Mouse (Mus musculus) heart, adult 2 months (tissue): ENCODE results near the gene Gm10392. TPM values are rescaled to one million over a fixed set of nuclear protein-coding genes. Genes with fewer than 3 reads are reported as not detected.
"Not testable (repeated sequence)": the region's sequence is repeated elsewhere in the genome, so short reads cannot be mapped to it uniquely, and the experiment has no call there.

Experiments
- DNase-seq, 2 experiments: peaks; one replicate each; pipeline ENCODE4 v3.0.0; 2021
- H3K27ac ChIP-seq: fragments of 200-600 bp; 2 replicates; pipeline ENCODE4 v1.8.1; 2022
- H3K27me3 ChIP-seq: fragments of 200-500 bp; 2 replicates; pipeline ENCODE4 v1.6.1; 2012; ENCODE audit warnings: mild to moderate bottlenecking, low read length, inconsistent platforms, mixed read lengths; ENCODE audit not compliant: control insufficient read depth, insufficient read depth
- H3K36me3 ChIP-seq: fragments of 200-500 bp; 2 replicates; pipeline ENCODE4 v1.6.1; 2012; ENCODE audit warnings: low read length, inconsistent platforms; ENCODE audit not compliant: control insufficient read depth, insufficient read depth
- H3K4me1 ChIP-seq: fragments of 200-500 bp; 2 replicates; pipeline ENCODE4 v1.6.1; 2011; ENCODE audit warnings: low read length; ENCODE audit not compliant: control insufficient read depth, insufficient read depth
- H3K4me3 ChIP-seq: fragments of 200-600 bp; 2 replicates; pipeline ENCODE4 v1.8.1; 2022
- H3K79me2 ChIP-seq: fragments of 200-500 bp; replicated peaks from 2 replicates; pipeline ENCODE4 v1.6.1; 2012; ENCODE audit warnings: mild to moderate bottlenecking, inconsistent platforms, low read length, moderate library complexity, mixed read lengths; ENCODE audit not compliant: control insufficient read depth, insufficient read depth
- H3K9ac ChIP-seq: fragments of 200-500 bp; 2 replicates; pipeline ENCODE4 v1.6.1; 2012; ENCODE audit warnings: low read depth, mild to moderate bottlenecking, control low read depth, inconsistent platforms, low read length, mixed read lengths
- CTCF ChIP-seq: fragments of 200-600 bp; IDR thresholded peaks from 2 replicates; pipeline ENCODE4 v1.8.1; 2022; ENCODE audit warnings: antibody characterized with exemption, mild to moderate bottlenecking, moderate library complexity
- EP300 ChIP-seq: fragments of 200-500 bp; IDR thresholded peaks from 2 replicates; pipeline ENCODE4 v1.6.1; 2011; ENCODE audit warnings: low read depth, low read length, control low read depth; ENCODE audit not compliant: insufficient read depth
- POLR2A ChIP-seq: fragments of 200-500 bp; IDR thresholded peaks from 2 replicates; pipeline ENCODE4 v1.6.1; 2011; ENCODE audit warnings: mild to moderate bottlenecking, low read depth, low read length, control low read depth; ENCODE audit not compliant: insufficient read depth
- WGBS: fragments of 180-500 bp; shearing (Covaris S2); methylation state at CpG from one replicate; pipeline ENCODE4 v1.1.7; 2018; 5-methylcytosine and 5-hydroxymethylcytosine counted together
- intact Hi-C: fragments of 180-260 bp; cut with DNase I; formaldehyde crosslinking; loops from one replicate; pipeline ENCODE4 v1.15.1; 2025
- long read RNA-seq: library from polyadenylated mRNA; stranded (forward); transcript quantifications from one replicate; pipeline ENCODE4 v2.0.0, GENCODE M21; 2021
- polyA plus RNA-seq: library from polyadenylated mRNA; depleted of rRNA; stranded (reverse); fragments of >200 nt; gene quantifications from 2 replicates; pipeline ENCODE4 v1.2.3, GENCODE M21; 2012; rRNA removed
- total RNA-seq, 2 experiments: library from RNA; stranded (reverse); gene quantifications; 2 replicates each; pipeline ENCODE4 v1.2.3; 2021

The Gm10392 gene
- total RNA-seq (not detected), polyA plus RNA-seq (0.06 TPM in 1 of 2 replicates, not detected in the other)
- long read RNA-seq = 0 reads

DNA sequence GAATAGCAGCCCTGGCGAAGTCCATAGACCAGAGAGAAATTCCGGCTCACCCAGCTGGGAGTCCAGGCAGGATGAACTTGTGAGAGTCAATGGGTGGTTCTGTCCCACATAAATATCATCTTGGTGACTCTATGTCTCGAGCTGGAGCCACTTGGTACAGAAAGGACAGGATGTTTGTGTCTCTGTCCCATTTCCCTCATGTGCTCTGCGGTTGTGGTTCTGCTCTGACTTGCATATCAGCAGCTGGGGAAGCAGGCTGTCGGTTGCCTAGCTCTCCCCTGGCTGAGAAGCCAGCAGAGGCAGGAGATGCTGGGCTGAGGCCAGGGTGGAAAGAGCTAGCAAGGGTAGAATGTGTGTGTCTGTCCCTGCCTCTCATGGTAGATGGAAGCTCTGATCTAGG is at the start of gene Gm10392:
Gm10392 (minus strand) TSS at position 156 of the 400 bp plus-strand sequence.
- H3K36me3 ChIP-seq = no peaks in the 10 kb centered on the region
- TF ChIP-seq CTCF = no peak
- TF ChIP-seq EP300 = 0 out of 2 replicates have a peak, but pooled peaks have one; percentile 35
- TF ChIP-seq POLR2A = 0 out of 2 replicates have a peak, but pooled peaks have one; percentile 22
- DNase-seq = peak; percentile 41 to 67
- WGBS = 29% methylated on average over 5 of the region's 5 CpGs
- no peak within 1 kb of the TSS for H3K9ac ChIP-seq
- peaks cover 7% of the 10 kb centered on the region for H3K4me1 ChIP-seq
- H3K27ac ChIP-seq = peak within 1 kb of the TSS; percentile 12; the same call in 1 of the 2 replicates
- no peak within 1 kb of the TSS for H3K4me3 ChIP-seq
- H3K79me2 ChIP-seq = 0 out of 2 replicates have a peak, but pooled peaks cover 1% of the 10 kb centered on the region
- H3K27me3 ChIP-seq = no peaks in the 10 kb centered on the region
- intact Hi-C loops = no loop called here

DNA sequence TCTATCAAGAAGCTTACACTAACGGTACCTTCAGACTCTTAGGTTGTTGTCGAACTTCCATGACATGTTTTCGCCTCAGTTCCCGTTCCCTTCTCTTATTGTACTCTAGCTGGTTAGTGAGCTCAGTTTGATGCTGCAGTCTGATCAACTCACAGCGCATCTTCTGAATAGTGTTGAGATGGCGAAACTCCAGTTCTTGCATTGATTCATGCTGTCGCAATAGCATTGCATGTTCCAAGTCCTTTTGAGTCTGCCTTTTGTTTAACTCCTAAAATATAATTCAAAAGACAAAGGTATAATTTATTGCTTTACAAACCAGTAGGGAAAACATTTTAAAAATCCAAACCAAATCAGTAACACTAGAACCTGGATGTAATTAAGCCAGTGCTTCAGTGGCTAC is 26.3 kb upstream of the Gm10392 start:
- intact Hi-C loops = loop anchor here (5.0 kb wide), 1 partner anchor 37 kb away; no protein-coding TSS in a partner anchor
- Histone ChIP-seq H3K27ac (no peak overlapping the region), H3K9ac (no peak overlapping the region), H3K79me2 (no peaks in the 10 kb centered on the region), H3K4me3 (no peak overlapping the region), H3K4me1 (no peaks in the 10 kb centered on the region), H3K27me3 (no peaks in the 10 kb centered on the region), H3K36me3 (peaks cover 8% of the 10 kb centered on the region)
- WGBS = 95% methylated on average over 7 of the region's 7 CpGs
- DNase-seq = no peak
- TF ChIP-seq EP300 (no peak), POLR2A (no peak), CTCF (no peak)

DNA sequence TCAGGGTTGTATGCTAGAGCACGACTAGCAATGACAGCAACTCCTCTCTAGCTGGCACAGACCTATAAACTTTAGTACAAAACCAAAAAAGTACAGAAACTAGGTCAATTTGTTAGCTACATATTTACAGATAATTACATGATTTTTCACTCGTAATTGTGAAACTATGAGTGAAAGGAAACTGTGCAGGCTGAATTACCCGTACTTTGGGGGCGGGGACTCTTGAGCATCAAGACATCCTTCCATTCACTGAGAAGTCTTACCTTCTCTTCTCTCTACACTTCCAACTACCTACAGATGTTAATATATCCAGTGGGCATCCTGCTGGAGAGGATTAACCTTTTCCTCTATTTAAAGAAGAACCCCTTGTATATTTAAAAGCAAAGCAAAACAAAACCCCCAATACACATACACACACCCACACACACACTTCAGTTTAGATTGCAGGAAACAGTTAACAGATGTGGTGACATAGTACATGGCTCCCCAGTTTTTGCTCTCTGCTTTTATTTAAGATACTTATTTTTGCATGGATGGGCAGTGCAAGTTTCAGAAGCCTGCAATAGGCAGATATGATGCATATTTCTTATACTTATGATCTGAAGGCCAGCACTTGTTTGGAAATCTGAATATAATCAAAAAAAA is 13.3 kb upstream of the Gm10392 start:
- no peaks in the 10 kb centered on the region for H3K79me2 ChIP-seq
- no peaks in the 10 kb centered on the region for H3K36me3 ChIP-seq
- H3K27ac ChIP-seq = no peak overlapping the region
- TF ChIP-seq EP300 (no peak), CTCF (no peak), POLR2A (no peak)
- no peaks in the 10 kb centered on the region for H3K4me1 ChIP-seq
- intact Hi-C loops = no loop called here
- DNase-seq = no peak
- H3K27me3 ChIP-seq = no peaks in the 10 kb centered on the region
- 83% methylated on average over 4 of the region's 4 CpGs for WGBS
- H3K4me3 ChIP-seq = no peak overlapping the region
- no peak overlapping the region for H3K9ac ChIP-seq

DNA sequence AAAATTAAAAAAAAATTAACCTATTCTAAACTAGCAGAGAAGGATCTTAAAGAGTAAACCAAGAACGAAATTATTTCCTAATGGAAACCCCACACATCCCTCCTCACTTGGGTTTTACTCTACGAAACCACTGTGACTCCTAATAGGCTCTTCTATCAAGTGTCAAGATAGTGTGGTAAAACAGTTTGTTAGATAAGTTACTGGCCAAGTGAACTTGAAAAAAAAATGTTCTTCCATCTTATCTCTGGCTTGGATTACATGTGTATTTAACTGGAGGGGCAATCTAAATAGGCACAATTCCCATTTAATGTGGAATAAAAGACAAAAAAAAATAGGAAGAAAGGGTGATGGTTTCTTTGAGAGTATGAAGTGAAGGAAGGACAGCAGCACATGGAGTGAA is 11.9 kb upstream of the Gm10392 start:
- Histone ChIP-seq H3K27ac (no peak overlapping the region), H3K27me3 (no peaks in the 10 kb centered on the region), H3K4me1 (no peaks in the 10 kb centered on the region), H3K36me3 (no peaks in the 10 kb centered on the region), H3K4me3 (no peak overlapping the region), H3K79me2 (no peaks in the 10 kb centered on the region), H3K9ac (no peak overlapping the region)
- WGBS = 78% methylated on average over 2 of the region's 2 CpGs
- DNase-seq = no peak
- no peak for TF ChIP-seq EP300
- TF ChIP-seq POLR2A = no peak
- no peak for TF ChIP-seq CTCF
- intact Hi-C loops = no loop called here

DNA sequence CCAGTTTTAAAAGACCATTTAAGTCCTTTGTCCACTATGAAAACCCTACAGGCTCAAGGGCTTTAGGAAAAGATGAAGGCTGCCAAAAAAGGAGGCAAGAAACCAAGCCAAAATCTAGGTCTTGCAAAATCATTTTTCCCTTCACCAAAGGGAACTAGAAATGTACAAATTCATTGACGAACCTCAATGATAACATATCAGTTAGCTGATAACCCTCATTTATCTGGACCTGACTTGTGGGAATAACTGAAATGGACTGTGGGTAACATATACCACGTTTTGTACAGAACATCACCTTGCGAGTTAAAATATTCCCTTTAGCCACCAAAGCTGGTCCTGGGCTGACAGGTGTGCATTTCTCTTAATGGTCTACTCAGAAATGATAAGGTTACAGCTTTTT is 10.6 kb upstream of the Gm10392 start:
- intact Hi-C loops = no loop called here
- TF ChIP-seq POLR2A = no peak
- no peak for TF ChIP-seq EP300
- no peak for TF ChIP-seq CTCF
- Histone ChIP-seq H3K36me3 (no peaks in the 10 kb centered on the region), H3K4me1 (no peaks in the 10 kb centered on the region), H3K27me3 (no peaks in the 10 kb centered on the region), H3K9ac (no peak overlapping the region), H3K27ac (no peak overlapping the region), H3K4me3 (no peak overlapping the region), H3K79me2 (no peaks in the 10 kb centered on the region)
- DNase-seq = no peak
- 70% methylated on average over 3 of the region's 3 CpGs for WGBS

DNA sequence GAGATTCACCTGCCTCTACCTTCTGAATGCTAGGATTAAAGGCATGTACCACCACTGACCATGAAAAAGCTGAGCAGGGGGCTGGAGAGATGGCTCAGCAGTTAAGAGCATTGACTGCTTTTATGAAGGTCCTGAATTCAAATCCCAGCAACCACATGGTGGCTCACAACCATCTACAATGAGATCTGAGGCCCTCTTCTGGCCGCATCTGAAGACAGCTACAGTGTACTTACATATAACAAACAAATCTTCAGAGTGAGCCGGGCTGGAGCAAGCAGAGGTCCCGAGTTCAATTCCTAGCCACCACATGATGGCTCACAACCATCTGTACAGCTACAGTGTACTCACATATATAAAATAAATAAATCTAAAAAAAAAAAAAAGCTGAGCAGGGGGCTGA is 9.4 kb upstream of the Gm10392 start:
- 89% methylated on average over 3 of the region's 3 CpGs for WGBS
- TF ChIP-seq CTCF = 0 out of 2 replicates have a peak, but pooled peaks have one; percentile 6
- H3K27ac ChIP-seq, H3K36me3 ChIP-seq, H3K27me3 ChIP-seq, DNase-seq, H3K9ac ChIP-seq, H3K79me2 ChIP-seq, H3K4me3 ChIP-seq, H3K4me1 ChIP-seq, intact Hi-C loops: not testable (repeated sequence)
